Mouse (Mus musculus): Measurements from ENCODE around the gene Cdkn1c. TPM values are rescaled to one million over a fixed set of nuclear protein-coding genes. Genes with fewer than 3 reads are reported as not detected.
A peak's percentile ranks its signal among the peaks of the same experiment; 100 is the strongest.

Cdkn1c gene
- polyA plus RNA-seq, 1 experiment from 2014 or later: 1,070 TPM

GRCm38 (mm10) chr7:143458963-143459331 is 1.9 kb downstream of the Cdkn1c start:
- Histone ChIP-seq H3K36me3 (no peaks in the 10 kb centered on the region), H3K9me3 (peaks cover 22% of the 10 kb centered on the region), H3K4me2 (replicated peaks) (peak overlapping the region; percentile 51), H3K4me1 (0 out of 2 replicates have a peak, but pooled peaks cover 5% of the 10 kb centered on the region), H3K4me3 (peak overlapping the region; percentile 67), H3K27me3 (peaks cover 26% of the 10 kb centered on the region; the same call in 1 of the 2 replicates), H3K27ac (replicated peaks) (peak overlapping the region; percentile 83), H3K9ac (replicated peaks) (peak overlapping the region; percentile 73)
- peak; percentile 3; the same call in 1 of the 2 replicates for ATAC-seq (ENCODE audit: low FRiP score, low read depth)
- 25% methylated on average over 38 of the region's 38 CpGs for WGBS

- H3K4me3 ChIP-seq: no peak overlapping the region
- H3K36me3 ChIP-seq: no peaks in the 10 kb centered on the region
- 83% methylated on average over 2 of the region's 2 CpGs for WGBS
- H3K4me1 ChIP-seq: peaks cover 48% of the 10 kb centered on the region
- H3K27ac ChIP-seq (replicated peaks): no peak overlapping the region
- no peaks in the 10 kb centered on the region for H3K9me3 ChIP-seq
- no peak overlapping the region for H3K9ac ChIP-seq (replicated peaks)
- H3K4me2 ChIP-seq (replicated peaks): no peak overlapping the region
- ATAC-seq (ENCODE audit: low FRiP score, low read depth): no peak
- H3K27me3 ChIP-seq: peaks cover 39% of the 10 kb centered on the region
These were observed 13.7 kb downstream of the Cdkn1c start for GRCm38 (mm10) chr7:143447130-143447529.

- peak overlapping the region; percentile 59 for H3K4me2 ChIP-seq (replicated peaks)
- peak overlapping the region; percentile 93 for H3K27ac ChIP-seq (replicated peaks)
- peak overlapping the region; percentile 61 for H3K9ac ChIP-seq (replicated peaks)
- H3K4me1 ChIP-seq: peaks cover 48% of the 10 kb centered on the region
- no peaks in the 10 kb centered on the region for H3K36me3 ChIP-seq
- WGBS: 3% methylated on average over 52 of the region's 53 CpGs
- no peaks in the 10 kb centered on the region for H3K9me3 ChIP-seq
- H3K27me3 ChIP-seq: peaks cover 48% of the 10 kb centered on the region
- ATAC-seq (ENCODE audit: low FRiP score, low read depth): peak; percentile 69
- peak overlapping the region; percentile 37 for H3K4me3 ChIP-seq
These were observed 15.0 kb downstream of the Cdkn1c start for GRCm38 (mm10) chr7:143445651-143446460.

GRCm38 (mm10) chr7:143444955-143445648 is 15.7 kb downstream of the Cdkn1c start:
- 1% methylated on average over 55 of the region's 55 CpGs for WGBS
- peak overlapping the region; percentile 59 for H3K4me2 ChIP-seq (replicated peaks)
- peak overlapping the region; percentile 61 for H3K9ac ChIP-seq (replicated peaks)
- no peaks in the 10 kb centered on the region for H3K9me3 ChIP-seq
- ATAC-seq (ENCODE audit: low FRiP score, low read depth): peak; percentile 57
- H3K4me1 ChIP-seq: peaks cover 48% of the 10 kb centered on the region
- peaks cover 54% of the 10 kb centered on the region for H3K27me3 ChIP-seq
- peak overlapping the region; percentile 93 for H3K27ac ChIP-seq (replicated peaks)
- no peaks in the 10 kb centered on the region for H3K36me3 ChIP-seq
- peak overlapping the region; percentile 37 for H3K4me3 ChIP-seq

GRCm38 (mm10) chr7:143444580-143444954 is 16.3 kb downstream of the Cdkn1c start:
- no peaks in the 10 kb centered on the region for H3K9me3 ChIP-seq
- peaks cover 48% of the 10 kb centered on the region for H3K4me1 ChIP-seq
- H3K4me2 ChIP-seq (replicated peaks): peak overlapping the region; percentile 59
- peak overlapping the region; percentile 93 for H3K27ac ChIP-seq (replicated peaks)
- 17% methylated on average over 8 of the region's 8 CpGs for WGBS
- peaks cover 55% of the 10 kb centered on the region for H3K27me3 ChIP-seq
- no peak; the same call in 1 of the 2 replicates for ATAC-seq (ENCODE audit: low FRiP score, low read depth)
- no peaks in the 10 kb centered on the region for H3K36me3 ChIP-seq
- H3K9ac ChIP-seq (replicated peaks): no peak overlapping the region
- H3K4me3 ChIP-seq: peak overlapping the region; percentile 37; the same call in 1 of the 2 replicates

GRCm38 (mm10) chr7:143438965-143439364 is 21.9 kb downstream of the Cdkn1c start:
- Histone ChIP-seq H3K36me3 (no peaks in the 10 kb centered on the region), H3K9me3 (no peaks in the 10 kb centered on the region), H3K27ac (replicated peaks) (no peak overlapping the region), H3K4me2 (replicated peaks) (peak overlapping the region; percentile 68), H3K4me1 (peaks cover 37% of the 10 kb centered on the region), H3K4me3 (no peak overlapping the region), H3K9ac (replicated peaks) (no peak overlapping the region; the same call in 1 of the 2 replicates), H3K27me3 (peaks cover 57% of the 10 kb centered on the region)
- 85% methylated on average over 1 of the region's 1 CpGs for WGBS
- ATAC-seq (ENCODE audit: low FRiP score, low read depth): no peak

- no peaks in the 10 kb centered on the region for H3K36me3 ChIP-seq
- WGBS: under 1% methylated on average over 59 of the region's 63 CpGs
- H3K9me3 ChIP-seq: no peaks in the 10 kb centered on the region
- peak overlapping the region; percentile 87 for H3K27ac ChIP-seq (replicated peaks)
- peaks cover 58% of the 10 kb centered on the region for H3K27me3 ChIP-seq
- H3K4me3 ChIP-seq: peak overlapping the region; percentile 43
- peak; percentile 88 for ATAC-seq (ENCODE audit: low FRiP score, low read depth)
- peak overlapping the region; percentile 46 for H3K9ac ChIP-seq (replicated peaks)
- peak overlapping the region; percentile 68 for H3K4me2 ChIP-seq (replicated peaks)
- H3K4me1 ChIP-seq: peaks cover 33% of the 10 kb centered on the region
These were observed 22.8 kb downstream of the Cdkn1c start for GRCm38 (mm10) chr7:143437894-143438581.

GRCm38 (mm10) chr7:143437231-143437893 is 23.5 kb downstream of the Cdkn1c start:
- Histone ChIP-seq H3K9me3 (no peaks in the 10 kb centered on the region), H3K36me3 (no peaks in the 10 kb centered on the region), H3K27me3 (peaks cover 52% of the 10 kb centered on the region), H3K4me1 (peaks cover 31% of the 10 kb centered on the region), H3K4me3 (peak overlapping the region; percentile 43), H3K9ac (replicated peaks) (peak overlapping the region; percentile 46), H3K27ac (replicated peaks) (peak overlapping the region; percentile 87), H3K4me2 (replicated peaks) (peak overlapping the region; percentile 68)
- WGBS: 16% methylated on average over 18 of the region's 18 CpGs
- ATAC-seq (ENCODE audit: low FRiP score, low read depth): peak; percentile 73

GRCm38 (mm10) chr7:143433331-143433730 is 27.5 kb downstream of the Cdkn1c start:
- H3K9me3 ChIP-seq: no peaks in the 10 kb centered on the region
- peaks cover 47% of the 10 kb centered on the region for H3K27me3 ChIP-seq
- no peaks in the 10 kb centered on the region for H3K36me3 ChIP-seq
- no peak for ATAC-seq (ENCODE audit: low FRiP score, low read depth)
- H3K4me2 ChIP-seq (replicated peaks): no peak overlapping the region
- WGBS: 64% methylated on average over 7 of the region's 7 CpGs
- no peak overlapping the region for H3K4me3 ChIP-seq
- no peak overlapping the region for H3K9ac ChIP-seq (replicated peaks)
- H3K27ac ChIP-seq (replicated peaks): no peak overlapping the region
- H3K4me1 ChIP-seq: peaks cover 32% of the 10 kb centered on the region

- no peak overlapping the region for H3K4me3 ChIP-seq
- H3K4me2 ChIP-seq (replicated peaks): no peak overlapping the region
- H3K36me3 ChIP-seq: no peaks in the 10 kb centered on the region
- H3K4me1 ChIP-seq: peaks cover 33% of the 10 kb centered on the region
- ATAC-seq (ENCODE audit: low FRiP score, low read depth): no peak
- no peak overlapping the region for H3K9ac ChIP-seq (replicated peaks)
- H3K9me3 ChIP-seq: no peaks in the 10 kb centered on the region
- peaks cover 51% of the 10 kb centered on the region for H3K27me3 ChIP-seq
- WGBS: 78% methylated on average over 1 of the region's 1 CpGs
- H3K27ac ChIP-seq (replicated peaks): no peak overlapping the region
These were observed 28.2 kb downstream of the Cdkn1c start for GRCm38 (mm10) chr7:143432631-143433030.

GRCm38 (mm10) chr7:143428814-143429499 is 31.9 kb downstream of the Cdkn1c start:
- peaks cover 61% of the 10 kb centered on the region for H3K27me3 ChIP-seq
- no peak overlapping the region for H3K4me3 ChIP-seq
- peaks cover 28% of the 10 kb centered on the region for H3K4me1 ChIP-seq
- peak overlapping the region; percentile 24 for H3K4me2 ChIP-seq (replicated peaks)
- peak; percentile 64 for ATAC-seq (ENCODE audit: low FRiP score, low read depth)
- WGBS: 20% methylated on average over 2 of the region's 2 CpGs
- no peaks in the 10 kb centered on the region for H3K9me3 ChIP-seq
- no peaks in the 10 kb centered on the region for H3K36me3 ChIP-seq
- H3K9ac ChIP-seq (replicated peaks): no peak overlapping the region
- peak overlapping the region; percentile 76 for H3K27ac ChIP-seq (replicated peaks)

All from midbrain, embryonic 12.5 days (tissue).